Mouse (Mus musculus) CH12.LX (cell line): Measurements from ENCODE around the gene Prkcb. TPM values are rescaled to one million over a fixed set of nuclear protein-coding genes. Genes with fewer than 3 reads are reported as not detected.
A peak's percentile ranks its signal among the peaks of the same experiment; 100 is the strongest.

Experiments
- DNase-seq: peaks from one replicate; pipeline ENCODE4 v3.0.0-alpha.2; 2013; ENCODE audit errors: extremely low read depth
- H3K27ac ChIP-seq: 2 replicates; pipeline ENCODE4 v1.5.1; 2012; ENCODE audit warnings: low read depth, mild to moderate bottlenecking, control low read depth, moderate library complexity; ENCODE audit not compliant: insufficient read depth
- H3K27me3 ChIP-seq: replicated peaks from 2 replicates; pipeline ENCODE3; 2012; ENCODE audit warnings: inconsistent platforms
- H3K36me3 ChIP-seq, 2 experiments: replicated peaks in 1 of 2; 2 replicates each; pipeline versions ENCODE3 to v1.6.1; 2012; ENCODE audit warnings: inconsistent platforms in 1 of 2, low read length in 1 of 2, mild to moderate bottlenecking in 1 of 2, mixed read lengths in 1 of 2, moderate library complexity in 1 of 2; ENCODE audit not compliant: control insufficient read depth in 1 of 2, insufficient read depth in 1 of 2
- H3K4me1 ChIP-seq, 2 experiments: 2 replicates each; pipeline ENCODE4 v1.6.1; 2012; ENCODE audit warnings: inconsistent platforms in 1 of 2, moderate library complexity in 1 of 2; ENCODE audit not compliant: insufficient read depth in 2 of 2, control insufficient read depth in 1 of 2
- H3K4me2 ChIP-seq: 2 replicates; pipeline ENCODE4 v1.6.1; 2012; ENCODE audit warnings: low read depth, mild to moderate bottlenecking, control low read depth; ENCODE audit not compliant: poor library complexity, insufficient read depth, severe bottlenecking
- H3K4me3 ChIP-seq, 3 experiments: fragments of 150-350 bp in 1 of 3; sonication (generic) in 1 of 3; replicated peaks in 1 of 3; 2 replicates each; pipeline versions ENCODE3 to v1.5.1; 2011 to 2012; ENCODE audit warnings: low read depth in 2 of 3, low read length in 2 of 3, mild to moderate bottlenecking in 2 of 3, moderate library complexity in 2 of 3, control low read depth in 1 of 3, improper control_type of control experiment in 1 of 3, inconsistent platforms in 1 of 3, mixed read lengths in 1 of 3; ENCODE audit not compliant: poor library complexity in 1 of 3
- H3K79me2 ChIP-seq: replicated peaks from 2 replicates; pipeline ENCODE4 v1.6.1; 2012; ENCODE audit warnings: mild to moderate bottlenecking, moderate library complexity; ENCODE audit not compliant: control insufficient read depth, poor library complexity, insufficient read depth, severe bottlenecking; ENCODE audit errors: extremely low read depth
- H3K9ac ChIP-seq: 2 replicates; pipeline ENCODE4 v1.6.1; 2012; ENCODE audit warnings: low read depth, mild to moderate bottlenecking, control low read depth, moderate library complexity; ENCODE audit not compliant: insufficient read depth
- H3K9me3 ChIP-seq: replicated peaks from 2 replicates; pipeline ENCODE3; 2012; ENCODE audit warnings: low read length, inconsistent platforms, mixed read lengths
- BHLHE40 ChIP-seq: IDR thresholded peaks from 2 replicates; pipeline ENCODE4 v1.6.1; 2011; ENCODE audit warnings: mild to moderate bottlenecking, low read depth, low read length, improper control_type of control experiment
- CTCF ChIP-seq, 2 experiments: IDR thresholded peaks in 1 of 2; conservative IDR thresholded peaks in 1 of 2; 2 replicates each; pipeline ENCODE4 v1.5.1; 2011 to 2012; ENCODE audit warnings: low read depth in 2 of 2, low read length in 2 of 2, improper control_type of control experiment in 1 of 2, inconsistent platforms in 1 of 2, mild to moderate bottlenecking in 1 of 2, moderate library complexity in 1 of 2
- ELF1 ChIP-seq: IDR thresholded peaks from 2 replicates; pipeline ENCODE4 v1.6.1; 2014; ENCODE audit warnings: low read depth, mild to moderate bottlenecking, inconsistent platforms, low read length, improper control_type of control experiment
- ETS1 ChIP-seq: conservative IDR thresholded peaks from 2 replicates; pipeline ENCODE4 v1.6.1; 2012; ENCODE audit warnings: low read depth, mild to moderate bottlenecking, inconsistent platforms, low read length, improper control_type of control experiment, moderate library complexity
- JUND ChIP-seq: conservative IDR thresholded peaks from 2 replicates; pipeline ENCODE4 v1.6.1; 2011; ENCODE audit warnings: low read depth, low read length, improper control_type of control experiment
- MAFK ChIP-seq: IDR thresholded peaks from 2 replicates; pipeline ENCODE4 v1.6.1; 2011; ENCODE audit warnings: low read length, improper control_type of control experiment; ENCODE audit not compliant: insufficient replicate concordance
- MXI1 ChIP-seq: IDR thresholded peaks from 2 replicates; pipeline ENCODE4 v1.6.1; 2011; ENCODE audit warnings: mild to moderate bottlenecking, low read depth, low read length, improper control_type of control experiment
- POLR2A ChIP-seq: IDR thresholded peaks from 2 replicates; pipeline ENCODE4 v1.6.1; 2011; ENCODE audit warnings: low read depth, mild to moderate bottlenecking, improper control_type of control experiment, low read length
- POLR2AphosphoS2 ChIP-seq: IDR thresholded peaks from 2 replicates; pipeline ENCODE4 v1.6.1; 2011; ENCODE audit warnings: low read depth, low read length, improper control_type of control experiment
- SIN3A ChIP-seq: IDR thresholded peaks from 2 replicates; pipeline ENCODE4 v1.6.1; 2012; ENCODE audit warnings: low read length, improper control_type of control experiment, inconsistent platforms
- TBP ChIP-seq: conservative IDR thresholded peaks from 2 replicates; pipeline ENCODE4 v1.6.1; 2011; ENCODE audit warnings: low read depth, low read length, improper control_type of control experiment
- TCF12 ChIP-seq: IDR thresholded peaks from 2 replicates; pipeline ENCODE4 v1.6.1; 2014; ENCODE audit warnings: low read depth, mild to moderate bottlenecking, inconsistent platforms, low read length, improper control_type of control experiment
- ZKSCAN1 ChIP-seq: IDR thresholded peaks from 2 replicates; pipeline ENCODE4 v1.6.1; 2012; ENCODE audit warnings: low read depth, inconsistent platforms, low read length, improper control_type of control experiment, borderline replicate concordance
- ZMIZ1 ChIP-seq: IDR thresholded peaks from 2 replicates; pipeline ENCODE4 v1.6.1; 2012; ENCODE audit warnings: low read depth, mild to moderate bottlenecking, inconsistent platforms, low read length, improper control_type of control experiment
- dilution Hi-C: fragments of 300-500 bp; cut with MboI; formaldehyde crosslinking; loops from 2 replicates; pipeline ENCODE4 v1.14.3; 2020; ENCODE audit warnings: low sequenced_read_pairs; ENCODE audit not compliant: extremely low pct_unique_long_range_greater_than_20kb, extremely low pct_ligation_motif_present
- in situ Hi-C: fragments of 300-500 bp; cut with MboI; formaldehyde crosslinking; loops from 3 replicates; pipeline ENCODE4 v1.14.3; 2019; ENCODE audit warnings: low sequenced_read_pairs, low pct_ligation_motif_present, low pct_unique_long_range_greater_than_20kb, mixed read lengths
- polyA plus RNA-seq: library from polyadenylated mRNA; unstranded; fragments of >175 nt; gene quantifications from 2 replicates; pipeline ENCODE4 v1.2.1, GENCODE M21; 2012; ENCODE audit warnings: low read depth; ENCODE audit not compliant: insufficient read length
- total RNA-seq, 2 experiments: library from RNA; depleted of rRNA; stranded (reverse); fragments of 300-350 nt in 1 of 2; fragments of >200 nt in 1 of 2; gene quantifications; 2 replicates each; pipeline ENCODE4 v1.2.3; 2012 to 2014

The Prkcb gene
- total and polyA plus RNA-seq, 3 experiments = 323 to 463 (median 337) TPM

GRCm38 (mm10) chr7:122297627-122298026 lies 9.1 kb downstream of the Prkcb start:
- no peak for DNase-seq
- Histone ChIP-seq H3K9me3 (peaks cover 25% of the 10 kb centered on the region), H3K4me3 (no peak overlapping the region), H3K4me1 (peaks cover 27 to 88% of the 10 kb centered on the region in 2 experiments), H3K79me2 (peaks cover 98% of the 10 kb centered on the region), H3K27ac (peak overlapping the region; percentile 13; the same call in 1 of the 2 replicates), H3K36me3 (peaks cover 75 to 97% of the 10 kb centered on the region in 2 experiments), H3K9ac (no peak overlapping the region), H3K4me2 (no peak overlapping the region), H3K27me3 (no peaks in the 10 kb centered on the region)
- no peak for TF ChIP-seq ELF1
- TF ChIP-seq TCF12 = no peak
- TF ChIP-seq ETS1 = no peak
- dilution Hi-C loops (no loop called here), in situ Hi-C loops (no loop called here)

- in situ Hi-C loops (no loop called here), dilution Hi-C loops (no loop called here)
- Histone ChIP-seq H3K4me3 (no peak overlapping the region), H3K4me2 (no peak overlapping the region), H3K9ac (no peak overlapping the region), H3K36me3 (peaks cover 79 to 97% of the 10 kb centered on the region in 2 experiments), H3K9me3 (peaks cover 25% of the 10 kb centered on the region), H3K4me1 (peaks cover 27 to 86% of the 10 kb centered on the region in 2 experiments), H3K27ac (no peak overlapping the region), H3K79me2 (peaks cover 96% of the 10 kb centered on the region), H3K27me3 (no peaks in the 10 kb centered on the region)
- TF ChIP-seq CTCF (conservative IDR thresholded peaks at IDR 0.05 in 1 of 2, IDR thresholded peaks at IDR 0.05 in 1 of 2; ENCODE audit: low read depth in 2 of 2, low read length in 2 of 2) (no peak), TBP (no peak), POLR2A (0 out of 2 replicates have a peak, but pooled peaks have one; percentile 28)
- no peak for DNase-seq
Observed at GRCm38 (mm10) chr7:122298715-122299114, 10.2 kb downstream of the Prkcb start.

GRCm38 (mm10) chr7:122300538-122300937 lies 12.0 kb downstream of the Prkcb start:
- DNase-seq = no peak
- Histone ChIP-seq H3K36me3 (peaks cover 76 to 98% of the 10 kb centered on the region in 2 experiments), H3K4me2 (no peak overlapping the region), H3K9ac (no peak overlapping the region), H3K27ac (no peak overlapping the region), H3K4me1 (peaks cover 28 to 82% of the 10 kb centered on the region in 2 experiments)
- in situ Hi-C loops = no loop called here
- TF ChIP-seq CTCF (conservative IDR thresholded peaks at IDR 0.05 in 1 of 2, IDR thresholded peaks at IDR 0.05 in 1 of 2; ENCODE audit: low read depth in 2 of 2, low read length in 2 of 2) (no peak), ELF1 (no peak), MAFK (no peak), JUND (no peak), ZKSCAN1 (no peak), SIN3A (no peak), ZMIZ1 (no peak), MXI1 (no peak), POLR2A (no peak), BHLHE40 (no peak), POLR2AphosphoS2 (no peak)
- TF ChIP-seq, all 38 proteins: peak for 0
- no peaks in the 10 kb centered on the region for H3K27me3 ChIP-seq
- dilution Hi-C loops = no loop called here
- H3K79me2 ChIP-seq = peaks cover 95% of the 10 kb centered on the region
- peaks cover 29% of the 10 kb centered on the region for H3K9me3 ChIP-seq
- no peak overlapping the region for H3K4me3 ChIP-seq
